Mouse (Mus musculus) E14TG2a.4 (cell line): ENCODE results near the gene Zhx3.

Experiments used
- H3K27me3 ChIP-seq: 2 replicates; pipeline ENCODE4 v1.6.1; 2014; ENCODE audit warnings: low read length, control low read depth; ENCODE audit not compliant: insufficient read depth
- H3K36me3 ChIP-seq: 2 replicates; pipeline ENCODE4 v1.6.1; 2014; ENCODE audit warnings: low read length, control low read depth; ENCODE audit not compliant: insufficient read depth
- H3K4me1 ChIP-seq: replicated peaks from 2 replicates; pipeline ENCODE4 v1.6.1; 2014; ENCODE audit warnings: low read depth, low read length, control low read depth
- H3K4me3 ChIP-seq: replicated peaks from 2 replicates; pipeline ENCODE4 v1.5.1; 2014; ENCODE audit warnings: mild to moderate bottlenecking, low read length
- H3K9me3 ChIP-seq: 2 replicates; pipeline ENCODE4 v1.6.1; 2014; ENCODE audit warnings: low read length, control low read depth
- CTCF ChIP-seq: conservative IDR thresholded peaks from 2 replicates; pipeline ENCODE4 v1.5.1; 2014; ENCODE audit warnings: low read length
- NANOG ChIP-seq: IDR thresholded peaks from 2 replicates; pipeline ENCODE4 v1.6.1; 2014; ENCODE audit warnings: borderline replicate concordance, low read length, mixed read lengths
- POU5F1 ChIP-seq: IDR thresholded peaks from 2 replicates; pipeline ENCODE4 v1.6.1; 2014; ENCODE audit warnings: low read length, borderline replicate concordance

The Zhx3 gene

DNA sequence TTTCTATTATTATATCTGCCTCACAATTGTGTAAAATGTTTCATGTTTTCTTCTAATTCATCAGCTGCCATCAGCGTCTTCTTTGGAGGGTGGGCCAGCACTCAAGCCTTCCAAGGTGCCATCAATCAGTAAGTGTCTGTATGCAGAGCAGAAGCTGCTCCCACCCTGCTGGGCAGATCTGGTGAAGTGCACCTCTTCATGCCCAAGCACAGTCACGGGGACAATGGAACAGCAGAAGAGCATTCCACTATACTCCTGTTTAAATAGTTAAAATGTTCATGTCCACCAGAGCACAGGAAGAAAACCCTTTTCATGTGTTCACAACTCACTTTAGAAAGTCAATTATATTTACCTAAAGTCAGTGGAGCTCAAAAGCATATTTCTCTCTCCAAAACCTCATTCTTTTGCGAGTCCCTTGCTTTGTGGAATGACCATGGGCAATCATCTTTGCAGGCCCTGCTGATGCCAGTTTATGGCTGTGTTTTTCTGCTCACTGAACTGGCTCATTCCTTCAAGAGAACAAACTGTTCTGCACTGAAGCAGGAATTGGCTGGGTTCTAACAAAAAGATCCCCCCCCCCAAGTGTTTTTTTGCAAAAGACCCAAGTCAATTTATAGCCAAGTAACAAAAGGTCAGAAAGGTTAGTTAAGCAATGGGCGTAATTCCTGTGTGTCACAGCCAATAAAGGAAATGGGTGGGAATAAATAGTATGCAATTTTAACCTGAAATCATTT, 67.8 kb downstream of the Zhx3 start:
- H3K9me3 ChIP-seq: no peaks in the 10 kb centered on the region
- no peak for TF ChIP-seq POU5F1
- no peak for TF ChIP-seq CTCF
- H3K4me1 ChIP-seq: no peaks in the 10 kb centered on the region
- H3K4me3 ChIP-seq: no peak overlapping the region
- H3K27me3 ChIP-seq: no peaks in the 10 kb centered on the region; the same call in 1 of the 2 replicates
- H3K36me3 ChIP-seq: no peaks in the 10 kb centered on the region

DNA sequence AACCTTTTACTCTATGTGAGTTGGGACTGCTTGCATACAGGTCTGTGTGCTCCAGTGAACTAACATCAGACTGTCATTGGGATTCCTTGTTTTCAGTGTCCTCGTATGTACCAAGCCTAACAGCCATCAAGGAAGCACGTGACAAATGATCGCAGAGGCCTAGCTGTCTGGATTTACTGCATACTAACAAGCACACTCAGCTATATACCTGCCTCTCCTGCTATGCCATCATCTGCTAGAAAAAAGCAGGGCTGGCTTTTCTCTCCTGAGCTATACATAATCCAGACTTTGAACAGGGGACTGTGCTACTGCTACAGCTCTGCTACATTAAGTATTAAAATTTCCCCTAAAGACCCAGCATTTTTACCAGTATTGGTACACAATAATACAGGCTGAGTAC, 70.5 kb downstream of the Zhx3 start:
- no peaks in the 10 kb centered on the region for H3K36me3 ChIP-seq
- H3K4me3 ChIP-seq: no peak overlapping the region
- no peaks in the 10 kb centered on the region for H3K9me3 ChIP-seq
- no peak for TF ChIP-seq POU5F1
- no peak for TF ChIP-seq CTCF
- no peak for TF ChIP-seq NANOG
- H3K27me3 ChIP-seq: no peaks in the 10 kb centered on the region; the same call in 1 of the 2 replicates
- H3K4me1 ChIP-seq: no peaks in the 10 kb centered on the region

DNA sequence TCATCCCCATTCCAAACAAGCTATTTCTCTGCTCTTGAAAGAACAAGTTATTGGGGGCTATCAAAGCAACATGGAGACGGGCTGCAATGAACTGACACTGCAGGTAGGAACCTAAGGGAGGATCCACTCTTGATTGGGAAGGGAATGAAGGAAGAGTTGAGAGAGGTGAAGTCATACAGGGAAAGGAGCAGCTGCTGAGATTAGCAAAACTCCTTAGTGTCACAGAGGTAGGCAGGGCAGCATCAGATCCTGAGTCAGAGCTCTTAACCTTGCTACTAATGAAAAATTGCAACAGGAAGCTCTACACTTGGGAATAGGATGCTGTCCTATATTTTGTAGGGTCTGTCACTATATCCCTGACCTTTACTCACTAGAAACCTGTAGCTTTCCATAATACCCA, 71.8 kb downstream of the Zhx3 start:
- no peaks in the 10 kb centered on the region for H3K4me1 ChIP-seq
- H3K9me3 ChIP-seq: no peaks in the 10 kb centered on the region
- no peaks in the 10 kb centered on the region for H3K36me3 ChIP-seq
- TF ChIP-seq POU5F1: no peak
- TF ChIP-seq NANOG: no peak
- no peak for TF ChIP-seq CTCF
- no peak overlapping the region for H3K4me3 ChIP-seq
- no peaks in the 10 kb centered on the region; the same call in 1 of the 2 replicates for H3K27me3 ChIP-seq

DNA sequence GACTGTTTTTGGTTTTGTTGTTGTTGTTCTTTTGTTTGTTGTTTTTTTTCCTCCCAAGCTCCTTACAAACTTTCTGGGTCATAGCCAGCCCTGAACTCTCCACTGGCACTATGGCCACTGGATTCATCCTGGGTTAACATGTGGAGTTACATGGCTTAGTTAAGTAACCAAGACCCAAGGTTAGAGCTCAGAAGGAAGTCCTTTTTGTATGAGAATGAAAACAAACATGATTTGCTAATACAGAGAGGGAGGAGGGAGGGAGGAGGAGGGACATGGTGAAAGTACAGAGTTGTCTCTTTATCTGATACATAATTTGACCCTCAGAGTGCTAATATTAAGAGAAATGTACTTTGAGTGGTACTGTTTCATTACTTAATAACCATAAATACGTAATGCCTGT, 74.6 kb downstream of the Zhx3 start:
- Histone ChIP-seq H3K4me1 (no peaks in the 10 kb centered on the region), H3K4me3 (no peak overlapping the region), H3K27me3 (no peaks in the 10 kb centered on the region), H3K36me3 (no peaks in the 10 kb centered on the region), H3K9me3 (no peaks in the 10 kb centered on the region)
- no peak for TF ChIP-seq CTCF
- no peak for TF ChIP-seq POU5F1
- TF ChIP-seq NANOG: no peak

DNA sequence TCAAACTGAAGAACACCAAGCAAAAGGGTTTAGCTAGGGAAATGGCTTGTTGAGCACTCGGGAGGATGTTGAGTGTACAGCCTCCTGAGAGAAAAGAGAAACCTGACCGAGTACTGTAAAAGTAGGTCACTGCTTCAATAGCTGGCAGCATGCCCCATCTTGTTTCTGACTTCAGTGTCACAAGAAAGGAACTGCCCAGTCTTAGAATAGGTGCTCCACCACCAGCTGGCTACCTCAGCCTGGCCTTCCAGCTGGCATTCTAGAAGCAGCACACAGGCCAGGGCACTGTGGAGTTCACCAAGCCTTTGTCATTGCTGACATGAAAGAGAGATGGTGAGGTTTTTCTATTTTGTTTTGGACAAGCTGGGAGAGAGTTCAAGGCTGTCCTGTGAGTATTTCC, 75.8 kb downstream of the Zhx3 start:
- Histone ChIP-seq H3K9me3 (no peaks in the 10 kb centered on the region), H3K4me3 (no peak overlapping the region), H3K27me3 (no peaks in the 10 kb centered on the region), H3K4me1 (no peaks in the 10 kb centered on the region), H3K36me3 (no peaks in the 10 kb centered on the region)
- no peak for TF ChIP-seq CTCF
- TF ChIP-seq POU5F1: no peak
- no peak for TF ChIP-seq NANOG

DNA sequence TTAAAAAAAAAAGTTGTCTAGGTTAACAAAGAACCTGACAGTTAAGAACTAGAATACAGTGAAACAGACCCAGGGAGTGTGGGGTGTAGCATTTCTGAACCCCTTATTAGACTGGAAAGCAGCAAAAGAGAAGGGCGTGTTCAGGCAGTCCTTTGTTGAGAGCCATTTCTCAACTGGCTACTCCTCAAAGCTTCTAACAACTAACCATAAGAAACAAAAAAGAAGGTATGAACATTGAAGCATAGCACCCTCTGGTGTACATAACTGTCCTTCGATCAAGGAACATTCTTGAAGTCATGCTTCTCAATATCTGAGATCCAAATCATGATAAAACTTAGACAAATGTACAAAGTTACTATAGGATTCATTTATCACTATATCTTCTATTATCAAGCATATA, 79.7 kb downstream of the Zhx3 start:
- Histone ChIP-seq H3K4me1 (no peaks in the 10 kb centered on the region), H3K9me3 (no peaks in the 10 kb centered on the region), H3K4me3 (no peak overlapping the region), H3K36me3 (no peaks in the 10 kb centered on the region), H3K27me3 (no peaks in the 10 kb centered on the region)
- no peak for TF ChIP-seq CTCF
- TF ChIP-seq POU5F1: no peak
- TF ChIP-seq NANOG: no peak

DNA sequence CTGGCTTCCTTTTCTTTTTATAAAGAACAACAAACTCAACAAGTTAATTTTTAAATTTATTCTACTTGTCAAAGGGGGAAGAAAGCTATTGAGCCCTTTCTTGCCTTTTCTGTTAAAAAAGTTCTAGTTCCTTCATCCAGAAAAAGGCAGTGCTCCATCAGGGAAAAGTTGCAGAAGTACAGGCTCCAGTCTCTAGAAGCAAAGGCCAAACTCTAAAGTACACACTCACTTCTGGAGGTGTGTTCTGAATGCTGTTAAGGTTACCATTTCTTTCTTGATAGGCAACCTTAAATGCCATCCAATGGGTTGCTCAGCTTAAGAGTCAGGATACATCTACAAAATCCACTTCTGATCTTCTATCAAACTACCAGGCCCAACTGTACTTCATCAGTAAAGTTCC, 83.1 kb downstream of the Zhx3 start:
- no peaks in the 10 kb centered on the region for H3K36me3 ChIP-seq
- TF ChIP-seq POU5F1 (no peak), NANOG (no peak), CTCF (no peak)
- no peaks in the 10 kb centered on the region for H3K4me1 ChIP-seq

DNA sequence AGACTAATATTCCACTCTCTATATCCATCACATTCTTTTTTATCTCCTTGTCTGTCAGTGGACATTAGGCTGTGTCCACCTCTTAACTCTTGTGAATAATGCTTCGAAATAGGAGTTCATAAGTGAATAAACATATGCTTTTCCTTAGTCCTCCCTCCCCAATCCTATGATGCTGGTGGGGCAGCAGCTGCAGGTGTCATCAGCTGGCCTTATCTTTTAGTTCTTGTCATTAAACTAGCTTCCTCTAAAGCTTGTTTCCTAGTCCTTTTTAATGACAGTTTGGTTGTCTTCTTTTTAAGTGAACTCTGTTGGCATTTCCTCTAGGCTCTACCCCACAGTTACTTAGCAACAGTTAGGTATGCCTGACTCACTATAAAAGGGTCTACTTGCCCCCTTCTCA, 83.8 kb downstream of the Zhx3 start:
- Histone ChIP-seq H3K4me3 (no peak overlapping the region), H3K4me1 (no peaks in the 10 kb centered on the region), H3K9me3 (no peaks in the 10 kb centered on the region), H3K27me3 (no peaks in the 10 kb centered on the region), H3K36me3 (no peaks in the 10 kb centered on the region)
- TF ChIP-seq CTCF (no peak), POU5F1 (no peak), NANOG (no peak)

More for the DNA sequence above, 83.1 kb downstream of the Zhx3 start:
- Histone ChIP-seq H3K4me3 (no peak overlapping the region), H3K27me3 (no peaks in the 10 kb centered on the region), H3K9me3 (no peaks in the 10 kb centered on the region)

DNA sequence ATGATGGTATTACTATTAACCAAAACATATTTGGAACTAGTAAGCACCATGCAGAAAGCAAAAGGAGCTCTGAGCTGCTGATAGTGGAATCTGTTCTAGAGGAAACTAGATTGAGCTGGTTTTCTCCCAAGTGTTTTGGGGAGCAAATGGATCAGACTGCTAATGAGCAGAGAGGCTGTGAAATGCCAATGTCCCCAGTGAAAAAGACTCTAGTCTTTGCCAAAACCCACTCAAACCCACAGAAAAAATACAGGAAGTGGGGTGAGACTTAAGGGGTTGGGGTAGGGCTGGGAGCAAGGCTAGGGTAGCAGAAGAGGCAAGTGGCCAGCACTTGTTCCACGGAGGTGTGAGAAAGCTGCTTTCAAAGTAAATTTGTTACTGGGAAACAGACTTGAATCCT, 86.5 kb downstream of the Zhx3 start:
- H3K4me3 ChIP-seq: no peak overlapping the region
- TF ChIP-seq NANOG (no peak), CTCF (no peak), POU5F1 (no peak)

More for the DNA sequence above, 86.5 kb downstream of the Zhx3 start:
- peaks cover 9% of the 10 kb centered on the region for H3K9me3 ChIP-seq
- no peaks in the 10 kb centered on the region for H3K36me3 ChIP-seq
- no peaks in the 10 kb centered on the region for H3K4me1 ChIP-seq
- H3K27me3 ChIP-seq: peaks cover 4% of the 10 kb centered on the region; the same call in 1 of the 2 replicates
